Mouse (Mus musculus) hematopoietic stem cell, adult 5-6 weeks (primary cell): ENCODE results near the gene Ebf1. TPM values are rescaled to one million over a fixed set of nuclear protein-coding genes. Genes with fewer than 3 reads are reported as not detected.

Experiments used
- ATAC-seq, 2 experiments: fragments of 125-278 bp in 1 of 2; replicated peaks in 1 of 2; 2 replicates each; pipeline ENCODE4 v1.8.0; 2016 to 2017; ENCODE audit warnings: inconsistent platforms in 2 of 2, mild to moderate bottlenecking in 2 of 2, moderate number of reproducible peaks in 2 of 2, low read depth in 1 of 2, moderate TSS enrichment in 1 of 2; ENCODE audit not compliant: low FRiP score in 2 of 2, poor library complexity in 2 of 2, severe bottlenecking in 2 of 2, insufficient read depth in 1 of 2, low TSS enrichment in 1 of 2
- total RNA-seq: library from RNA; stranded (forward); fragments of 172-1452, 232-1000 nt; gene quantifications from 2 replicates; pipeline ENCODE4 v1.2.3, GENCODE M21; 2017

The Ebf1 gene
- total RNA-seq, 1 experiment from 2014 or later, result not detected

DNA sequence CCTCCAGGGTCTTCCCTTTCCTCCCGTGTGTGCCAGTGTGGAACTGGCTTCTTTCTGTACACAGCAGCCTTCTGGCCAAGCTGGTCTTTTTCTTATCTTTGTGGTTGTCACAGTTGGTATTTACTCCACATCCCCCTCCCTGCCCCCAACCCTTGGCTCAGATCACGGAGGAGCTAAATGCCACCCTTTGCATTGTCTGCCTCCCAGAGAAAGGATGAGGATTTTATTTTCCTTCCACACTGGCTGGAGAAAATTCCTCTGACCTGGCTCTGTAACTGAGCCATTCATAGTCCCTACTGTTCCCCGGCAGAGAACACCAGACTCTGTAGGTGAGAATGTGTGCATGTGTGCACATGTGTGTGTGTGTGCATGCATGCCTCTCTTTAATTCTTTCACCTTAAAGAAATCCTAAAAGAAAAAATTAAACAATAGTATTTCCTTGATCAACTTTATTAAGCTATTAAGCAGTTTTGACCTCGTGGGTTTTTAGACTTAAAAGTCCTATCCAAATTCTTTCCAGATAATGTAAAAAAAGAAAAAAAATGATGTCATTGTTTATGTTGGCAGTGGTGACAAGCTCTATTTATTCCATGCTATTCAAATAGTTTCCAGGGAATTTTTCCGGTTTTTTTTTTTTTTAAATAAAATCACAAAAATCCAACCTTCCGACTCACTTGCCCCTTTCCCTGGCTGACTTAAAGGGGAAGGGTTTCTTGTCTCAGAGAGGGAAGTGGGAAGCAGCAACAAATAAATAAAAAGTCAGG lies 123.3 kb downstream of the Ebf1 start:
- no peak for ATAC-seq

DNA sequence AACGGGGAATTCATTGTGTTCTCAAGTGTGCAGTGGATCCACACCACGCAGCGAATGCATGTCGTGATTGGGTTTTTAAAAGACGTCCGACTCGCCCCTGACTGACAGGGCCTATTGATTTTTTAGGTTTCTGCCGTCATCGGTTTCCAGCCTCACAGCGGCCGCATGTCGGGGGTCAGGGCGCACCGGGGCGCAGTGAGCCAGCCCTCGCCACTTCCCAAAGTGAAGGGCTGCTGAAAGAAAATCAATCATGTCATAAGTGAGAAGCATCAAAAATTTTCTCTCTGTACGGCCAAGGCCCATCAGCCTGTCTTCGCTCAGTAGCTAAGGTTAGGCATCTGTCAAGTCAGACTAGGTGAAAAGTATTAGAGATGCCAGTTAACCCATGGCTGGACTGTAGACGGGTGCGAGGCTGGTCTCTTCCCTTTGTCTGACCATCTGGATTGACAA lies 124.0 kb downstream of the Ebf1 start:
- no peak for ATAC-seq

DNA sequence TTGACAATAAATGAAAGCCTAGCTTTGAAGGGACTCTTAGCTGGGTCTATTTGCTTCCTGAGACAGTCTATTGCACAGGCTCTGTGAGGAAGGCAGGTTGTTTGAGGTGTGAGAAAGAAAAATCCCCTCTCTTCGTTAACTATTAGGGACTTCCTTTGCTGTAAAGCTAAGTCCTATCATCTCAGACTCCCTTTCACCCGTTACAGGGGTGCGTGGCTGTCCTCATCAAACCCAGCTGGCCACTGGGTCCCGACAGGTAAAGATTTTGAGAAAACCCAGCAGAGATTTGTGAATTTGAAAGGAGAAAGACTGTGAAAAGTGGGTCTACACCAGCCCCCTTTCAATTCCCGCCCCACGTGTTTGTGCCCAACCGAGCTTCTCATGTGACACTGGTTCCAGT lies 127.3 kb downstream of the Ebf1 start:
- ATAC-seq, result no peak

DNA sequence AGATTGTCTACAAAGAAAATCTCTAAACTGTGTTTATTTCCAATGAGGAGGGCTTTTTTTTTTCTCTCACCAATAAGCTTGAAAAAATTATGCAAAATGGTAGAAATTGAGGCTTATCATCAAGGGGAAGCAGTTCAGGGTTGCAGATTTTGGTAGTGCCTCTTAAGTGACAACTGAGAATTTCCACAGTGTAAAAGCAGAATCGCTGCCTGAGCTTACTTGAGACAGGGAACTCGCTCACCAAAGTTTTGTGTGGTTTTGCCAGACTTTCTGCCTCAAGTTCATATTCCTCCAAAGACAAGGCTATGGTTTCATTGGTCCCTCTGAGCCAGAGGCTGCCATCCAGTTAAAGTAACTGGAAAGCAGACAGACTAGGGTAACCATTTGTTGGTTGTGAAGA lies 128.8 kb downstream of the Ebf1 start:
- no peak for ATAC-seq

DNA sequence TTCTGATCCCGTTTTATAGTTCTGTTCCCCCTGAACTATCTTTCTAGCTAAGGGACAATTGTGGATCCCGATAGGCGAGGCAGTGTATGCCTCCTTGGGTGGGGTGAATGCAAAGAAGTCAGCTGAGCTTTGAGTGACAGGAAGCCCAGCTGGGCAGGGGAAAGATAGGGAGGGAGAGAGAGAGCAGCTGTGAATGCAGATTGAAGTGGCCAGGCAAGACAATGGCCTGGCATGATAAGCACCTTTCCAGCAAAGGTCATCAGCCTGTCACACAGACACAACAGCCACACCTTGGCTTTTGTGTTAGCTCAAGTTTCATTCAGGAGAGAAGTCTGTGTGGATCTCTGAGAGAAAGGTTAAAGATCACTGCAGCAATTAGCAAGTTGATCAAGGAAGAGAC lies 129.6 kb downstream of the Ebf1 start:
- ATAC-seq, result no peak

DNA sequence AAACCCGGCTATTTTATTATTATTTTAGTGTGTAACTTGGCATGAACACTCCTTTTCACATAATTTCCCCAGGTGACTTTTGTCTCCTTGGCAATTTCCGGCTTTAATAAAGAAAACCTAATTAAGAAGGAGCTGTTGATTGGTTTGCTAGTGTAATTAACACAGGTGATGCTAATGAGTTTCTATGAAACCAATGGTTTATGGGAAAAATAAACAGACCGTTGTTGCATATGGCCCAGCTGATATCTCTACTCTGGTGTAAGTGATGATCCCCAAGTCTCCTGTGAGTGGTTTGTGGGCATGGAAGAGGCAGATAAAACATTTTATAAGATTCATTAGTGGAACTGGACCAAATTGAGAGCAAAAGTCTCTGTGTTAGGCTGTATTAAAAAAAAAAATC lies 132.2 kb downstream of the Ebf1 start:
- ATAC-seq, result no peak

DNA sequence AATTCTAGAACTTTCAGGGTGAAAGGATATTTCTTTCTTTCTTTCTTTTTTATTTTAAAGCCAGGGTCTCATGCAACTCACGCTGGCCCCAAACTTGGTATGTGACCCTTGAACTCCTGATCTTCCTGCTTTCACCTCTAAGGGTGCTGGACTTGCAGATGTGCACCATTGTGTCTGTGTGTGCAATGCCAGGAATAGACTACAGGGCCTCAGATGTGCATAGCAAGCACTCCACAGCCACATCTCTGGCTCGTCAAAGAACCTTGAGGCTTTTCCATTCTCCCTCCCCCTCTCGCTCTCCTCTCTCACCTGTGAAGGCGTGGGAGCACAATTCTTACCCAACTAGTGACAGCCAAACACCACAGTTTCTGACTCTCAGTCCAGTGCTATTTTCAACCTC lies 137.2 kb downstream of the Ebf1 start:
- no peak for ATAC-seq

DNA sequence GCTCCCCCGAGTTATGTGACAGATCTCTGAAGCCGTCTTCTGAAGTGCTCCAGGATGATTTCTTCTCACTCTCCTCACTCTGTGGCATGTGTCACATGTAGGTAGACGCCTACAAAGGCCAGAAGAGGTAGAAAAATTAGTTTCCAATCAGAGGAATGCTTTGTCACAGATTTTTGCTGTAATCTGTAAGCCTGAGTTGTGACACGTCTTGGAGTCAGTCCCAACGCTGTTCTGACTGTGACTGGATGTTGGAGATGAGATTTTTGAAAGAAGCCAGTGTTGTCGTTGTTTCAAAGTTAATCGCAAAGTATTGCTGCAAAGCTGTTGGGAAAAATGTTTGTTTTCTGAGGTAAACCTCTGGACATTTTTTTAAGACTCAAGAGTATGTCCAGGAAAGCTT lies 139.2 kb downstream of the Ebf1 start:
- no peak for ATAC-seq

DNA sequence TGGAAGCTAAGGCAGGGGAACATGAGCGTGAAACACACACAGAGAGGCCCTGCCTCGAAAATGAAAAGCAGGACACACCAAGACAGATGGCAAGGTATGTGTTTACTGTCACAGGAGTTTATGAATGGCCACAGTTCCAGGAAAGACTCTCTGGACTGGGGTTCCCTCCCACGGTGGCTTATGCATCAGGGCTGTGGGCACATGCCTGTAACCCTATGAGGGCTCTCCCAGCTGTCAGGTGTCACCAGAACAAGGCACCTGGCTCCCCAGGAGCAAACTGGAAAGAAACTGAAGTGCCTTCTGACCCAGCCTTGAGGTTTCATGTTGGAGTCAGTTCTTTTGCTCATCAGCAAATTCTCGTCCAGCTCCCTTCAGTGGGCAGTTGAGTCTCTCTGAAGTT lies 141.7 kb downstream of the Ebf1 start:
- ATAC-seq, result no peak

DNA sequence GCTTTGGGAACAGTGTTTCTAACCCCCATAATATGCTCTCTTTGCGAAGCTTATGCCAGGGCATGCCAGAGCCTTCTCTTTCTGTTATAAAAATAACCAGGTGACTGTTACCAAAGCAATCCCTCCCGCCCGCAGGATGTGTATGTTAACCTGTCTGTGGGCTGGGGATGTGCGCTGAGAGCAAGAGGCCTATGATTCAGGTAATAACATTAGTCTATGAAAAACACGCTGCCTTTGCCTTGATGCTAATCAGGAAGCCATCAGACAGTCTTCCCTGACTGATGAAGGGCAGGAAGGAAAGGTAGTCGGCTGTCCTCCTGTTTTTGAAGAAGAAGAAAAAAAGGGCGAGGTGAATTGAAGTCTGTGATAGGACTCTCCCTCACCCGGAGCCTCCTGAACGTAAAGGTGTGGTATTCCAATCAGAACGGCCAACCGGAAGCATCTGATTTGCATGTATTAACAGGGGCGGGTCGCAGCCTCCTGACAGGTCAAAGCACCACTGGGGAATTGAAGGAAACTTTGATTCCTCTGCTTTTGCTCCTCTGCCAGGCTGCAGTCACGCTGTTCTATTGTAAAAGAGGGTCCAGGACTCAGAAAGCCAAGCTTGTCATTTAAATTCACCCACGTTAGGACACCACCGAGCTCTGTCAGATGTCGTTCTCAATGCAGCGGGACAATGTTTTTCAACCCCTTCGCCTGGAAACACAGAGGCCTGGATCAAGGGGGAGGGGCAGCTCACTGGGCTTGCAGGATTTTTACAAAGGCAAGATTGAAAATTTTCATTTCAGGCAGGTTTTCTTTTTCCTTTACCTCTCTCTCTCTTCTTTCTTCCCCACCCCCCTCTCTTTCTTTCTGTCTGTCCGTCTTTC lies 144.2 kb downstream of the Ebf1 start:
- no peak for ATAC-seq

DNA sequence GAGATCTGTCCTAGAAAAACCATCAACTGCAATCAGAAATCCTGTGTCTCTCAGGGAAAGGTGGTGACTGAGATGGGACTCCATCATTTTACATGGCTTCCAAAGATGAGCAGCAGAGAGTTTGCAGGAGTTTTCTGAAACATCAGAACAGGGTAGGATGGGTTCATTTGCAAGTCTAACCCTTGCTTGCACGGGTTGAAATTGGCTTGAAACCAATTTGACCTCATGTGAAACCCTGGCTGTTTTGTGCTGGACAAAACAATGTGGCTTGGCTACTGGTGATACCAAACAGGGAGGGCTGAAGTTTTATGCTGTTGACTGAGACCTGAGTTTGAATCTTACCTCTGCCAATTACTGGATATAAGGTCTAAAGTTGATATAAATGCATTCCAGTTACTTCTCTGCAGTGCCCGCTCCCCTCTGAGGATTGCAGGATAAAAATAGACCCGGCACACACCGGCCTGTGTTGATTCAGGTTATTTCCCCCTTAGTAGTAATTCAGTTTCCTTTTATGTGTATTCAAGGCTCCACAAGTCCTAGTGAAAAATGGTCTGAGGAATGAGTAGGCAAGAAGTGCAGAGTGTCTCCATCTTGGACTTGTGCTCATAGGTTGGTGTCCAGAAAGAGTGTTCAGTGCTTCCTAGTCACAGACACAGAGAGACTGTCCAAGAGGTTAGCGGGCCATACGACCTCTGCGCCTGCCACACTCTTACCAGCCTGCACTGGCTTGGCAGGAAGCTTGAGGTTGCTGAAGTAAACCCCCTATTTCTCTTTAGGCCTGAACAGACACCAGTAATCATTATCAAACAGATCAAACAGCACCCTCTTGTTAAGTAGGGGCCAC lies 147.1 kb downstream of the Ebf1 start:
- no peak for ATAC-seq

DNA sequence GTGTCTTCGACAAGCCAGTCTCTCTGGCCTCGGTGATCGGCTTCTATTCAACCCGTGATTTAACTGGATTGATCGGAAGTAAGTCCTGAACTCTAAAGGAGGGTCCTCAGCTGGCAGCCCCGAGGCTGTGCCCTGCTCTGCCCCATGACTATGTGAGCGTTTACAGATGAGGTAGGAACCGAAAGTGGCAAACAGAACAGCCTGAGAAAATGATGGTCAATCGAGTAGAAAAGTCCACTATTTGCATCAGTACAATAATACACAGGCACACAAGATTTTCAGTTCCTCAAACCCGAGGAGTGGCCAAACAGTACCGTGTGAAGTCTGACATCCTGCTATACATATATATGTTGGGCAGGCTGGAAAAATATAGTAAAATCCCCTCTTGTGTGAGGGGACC lies 147.9 kb downstream of the Ebf1 start:
- ATAC-seq, result no peak

DNA sequence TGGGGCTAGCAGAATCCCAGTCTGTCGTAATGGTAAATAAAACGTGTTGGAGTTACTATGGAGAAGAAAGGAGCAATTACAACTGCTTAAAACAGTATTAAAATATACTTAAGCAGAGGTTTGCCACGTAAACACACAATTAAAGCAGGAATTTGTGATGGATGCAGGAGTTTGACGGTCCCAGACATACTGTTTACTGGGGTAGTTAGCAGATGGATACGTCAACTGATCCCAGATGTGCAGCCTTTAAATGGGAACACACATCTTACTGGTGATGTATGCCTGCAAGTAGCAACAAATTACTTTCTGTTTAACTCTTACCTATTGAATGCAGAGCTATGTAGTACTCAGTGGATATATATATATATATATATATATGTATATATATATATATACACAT lies 149.1 kb downstream of the Ebf1 start:
- ATAC-seq, result no peak

DNA sequence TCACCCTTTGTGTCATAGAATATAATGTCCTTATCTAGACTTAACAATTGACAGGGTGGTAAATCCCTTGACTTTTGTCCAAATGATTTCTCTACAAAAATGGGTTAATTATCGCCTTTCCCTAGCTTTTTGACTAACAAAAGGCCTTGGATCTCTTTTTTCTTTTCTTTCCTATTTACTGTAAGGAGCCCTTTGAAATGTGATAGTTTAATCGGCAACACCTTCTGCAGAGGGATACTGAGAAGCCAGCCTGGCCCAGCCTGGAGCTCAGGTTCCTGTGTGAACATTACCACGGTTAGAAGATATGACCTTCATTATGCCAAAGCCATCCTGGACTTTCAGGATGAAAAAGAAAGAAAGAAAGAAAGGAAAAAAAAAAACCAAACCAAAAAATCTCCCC lies 150.2 kb downstream of the Ebf1 start:
- ATAC-seq, result no peak

DNA sequence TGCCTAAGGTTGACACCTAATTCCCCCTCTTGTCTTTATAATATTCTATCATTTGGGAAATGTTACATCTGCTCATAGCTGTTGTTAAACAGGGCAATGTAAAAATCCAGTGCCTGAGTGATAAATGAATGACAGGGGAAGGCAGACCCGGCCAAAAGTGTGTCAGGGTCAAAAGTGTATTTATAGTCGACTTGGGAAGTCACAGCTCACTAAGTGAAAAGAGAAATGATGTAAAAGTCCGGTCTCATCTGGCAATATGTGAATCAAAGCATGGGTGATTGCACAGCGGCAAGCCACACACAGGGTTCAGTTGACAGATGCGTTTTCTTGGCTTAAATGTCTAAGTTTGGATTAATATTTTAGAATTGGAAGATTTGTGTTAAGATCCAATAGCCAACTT lies 151.2 kb downstream of the Ebf1 start:
- no peak for ATAC-seq

DNA sequence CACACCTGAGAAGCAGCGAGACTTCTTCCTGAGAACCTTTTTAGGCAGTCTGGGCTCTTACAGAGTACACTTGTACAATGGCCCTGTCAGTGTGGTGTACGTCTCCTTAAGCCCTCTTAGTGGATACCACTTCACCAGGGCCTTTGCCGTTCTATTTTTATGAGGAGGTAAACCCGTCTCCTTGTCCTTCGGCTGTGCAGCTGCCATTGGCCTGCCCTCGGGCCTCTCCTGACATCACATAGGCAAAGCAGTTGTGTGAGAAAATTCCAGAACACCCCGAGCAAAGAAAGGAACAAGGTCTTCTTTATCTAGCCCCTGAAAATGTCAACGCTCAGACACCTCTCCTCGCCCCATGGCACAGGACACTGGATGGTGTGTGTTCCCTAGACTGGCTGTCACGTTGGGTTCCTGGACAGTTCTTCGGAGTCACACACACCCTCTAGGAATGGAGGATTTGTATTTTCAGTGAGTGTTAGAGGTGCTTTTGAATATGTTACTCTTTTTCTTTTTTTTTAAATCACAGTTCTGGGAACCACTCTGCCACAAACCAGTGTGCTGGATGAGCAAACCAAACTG lies 154.0 kb downstream of the Ebf1 start:
- no peak for ATAC-seq

DNA sequence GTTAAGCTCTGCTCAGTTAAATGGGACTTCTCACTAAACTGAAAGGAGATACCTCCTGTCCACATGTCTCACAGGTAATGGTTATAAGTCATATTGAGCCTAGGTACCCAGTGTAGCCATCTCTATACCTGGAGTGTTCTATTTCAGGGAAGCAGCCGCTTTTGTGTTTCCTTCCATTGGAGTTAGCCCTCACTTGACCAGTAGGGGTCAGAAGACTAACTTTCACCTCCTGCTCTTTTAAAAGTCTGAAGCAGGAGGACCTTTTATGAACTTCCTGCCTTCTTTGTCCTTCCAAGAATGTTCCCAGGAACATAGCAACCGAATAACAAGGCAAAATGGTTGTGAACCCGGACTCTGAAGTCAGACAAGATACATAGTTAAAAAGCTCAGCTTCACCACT lies 157.3 kb downstream of the Ebf1 start:
- peak in 1 of 2 experiments; percentile 45; a peak in 1 of 4 replicates for ATAC-seq
